Mouse (Mus musculus): ENCODE data around the gene Nup62. TPM values are rescaled to one million over a fixed set of nuclear protein-coding genes. Genes with fewer than 3 reads are reported as not detected.

Nup62 gene
- total RNA-seq, 2 experiments from 2014 or later, result 39.8 to 126 TPM

DNA sequence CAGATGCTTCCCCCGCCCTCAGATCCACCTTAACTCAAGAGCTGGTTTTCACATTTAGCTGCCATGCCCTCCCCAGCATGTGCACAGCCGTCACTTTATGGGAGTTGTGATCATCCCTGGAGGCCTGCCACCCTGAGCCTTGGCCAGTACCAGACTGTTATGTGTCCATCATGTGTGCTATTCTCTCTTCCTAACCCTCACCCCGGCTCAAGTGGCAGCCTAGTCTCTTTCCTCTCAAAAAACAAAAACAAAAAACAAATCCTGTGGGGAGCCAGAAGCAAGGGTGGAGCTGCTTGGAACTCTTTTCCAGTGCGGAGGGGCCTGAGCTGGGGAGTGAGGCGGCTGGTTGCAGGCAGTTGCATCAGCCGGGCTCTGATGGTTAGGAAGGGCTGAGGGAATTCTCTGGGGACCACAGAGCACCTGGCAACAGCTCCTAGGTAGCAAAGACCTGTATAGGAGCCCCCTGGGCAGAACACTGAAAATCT, 2.9 kb downstream of the Nup62 start:
- no peak for ATAC-seq (replicated peaks; ENCODE audit: poor library complexity)

DNA sequence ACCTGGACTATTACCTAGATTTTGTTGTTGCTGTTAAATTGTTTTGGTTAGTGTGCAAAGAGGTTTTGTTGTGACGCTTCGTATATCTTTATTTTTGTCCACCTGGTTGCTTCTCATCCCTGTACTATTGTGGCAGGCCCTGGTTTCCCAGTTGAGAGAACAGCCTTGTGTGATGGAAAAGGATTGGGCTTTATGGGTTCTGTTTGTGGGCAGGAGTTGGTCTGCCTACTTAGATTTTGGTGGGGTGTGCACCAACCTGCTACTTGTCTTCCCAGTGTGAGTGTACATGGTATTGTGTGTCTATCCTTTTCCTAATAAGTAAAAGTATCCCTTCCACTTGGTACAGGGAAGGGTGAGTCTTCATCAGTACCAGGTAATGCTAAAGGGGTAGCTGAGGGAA, 3.5 kb downstream of the Nup62 start:
- no peak for ATAC-seq (replicated peaks; ENCODE audit: poor library complexity)

DNA sequence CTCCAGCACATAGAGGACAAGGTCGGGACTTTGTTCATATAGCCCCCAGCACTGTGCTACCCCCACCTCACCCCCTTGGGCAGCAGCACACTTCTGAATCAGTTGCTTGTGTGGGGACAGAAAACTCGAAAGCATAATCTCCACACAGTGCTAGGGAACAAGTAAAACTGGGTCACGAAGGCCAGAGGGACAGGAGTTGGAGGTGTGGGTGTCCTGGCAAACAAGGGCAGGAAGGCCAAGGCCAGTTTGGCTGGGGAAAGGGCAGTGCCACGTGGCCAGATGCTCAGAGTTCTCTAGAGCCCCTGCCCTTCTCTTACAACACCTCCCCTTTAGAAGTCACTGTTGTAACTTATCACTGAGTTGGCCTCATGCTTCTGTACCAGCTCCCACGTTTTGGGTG, 4.0 kb downstream of the Nup62 start:
- no peak for ATAC-seq (replicated peaks; ENCODE audit: poor library complexity)

DNA sequence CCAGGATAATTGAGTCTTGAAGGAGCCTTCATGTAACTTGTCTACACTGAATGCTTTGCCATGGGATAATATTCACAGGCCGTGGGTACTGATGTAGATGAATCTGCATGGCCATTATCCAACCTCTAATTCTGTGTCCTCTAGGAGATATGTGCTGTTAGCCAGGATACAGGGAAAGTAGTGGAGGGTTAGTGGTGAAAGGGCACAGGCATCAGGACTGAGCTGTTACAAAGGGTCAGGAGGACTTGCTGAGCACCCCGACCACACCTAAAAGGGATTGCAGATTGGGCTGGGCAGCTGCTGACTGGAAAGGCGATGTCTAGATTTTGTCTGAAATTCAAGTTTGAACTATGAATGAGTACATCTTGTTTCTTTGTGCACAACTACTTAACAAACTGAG, 4.6 kb downstream of the Nup62 start:
- ATAC-seq (replicated peaks; ENCODE audit: poor library complexity), result no peak

DNA sequence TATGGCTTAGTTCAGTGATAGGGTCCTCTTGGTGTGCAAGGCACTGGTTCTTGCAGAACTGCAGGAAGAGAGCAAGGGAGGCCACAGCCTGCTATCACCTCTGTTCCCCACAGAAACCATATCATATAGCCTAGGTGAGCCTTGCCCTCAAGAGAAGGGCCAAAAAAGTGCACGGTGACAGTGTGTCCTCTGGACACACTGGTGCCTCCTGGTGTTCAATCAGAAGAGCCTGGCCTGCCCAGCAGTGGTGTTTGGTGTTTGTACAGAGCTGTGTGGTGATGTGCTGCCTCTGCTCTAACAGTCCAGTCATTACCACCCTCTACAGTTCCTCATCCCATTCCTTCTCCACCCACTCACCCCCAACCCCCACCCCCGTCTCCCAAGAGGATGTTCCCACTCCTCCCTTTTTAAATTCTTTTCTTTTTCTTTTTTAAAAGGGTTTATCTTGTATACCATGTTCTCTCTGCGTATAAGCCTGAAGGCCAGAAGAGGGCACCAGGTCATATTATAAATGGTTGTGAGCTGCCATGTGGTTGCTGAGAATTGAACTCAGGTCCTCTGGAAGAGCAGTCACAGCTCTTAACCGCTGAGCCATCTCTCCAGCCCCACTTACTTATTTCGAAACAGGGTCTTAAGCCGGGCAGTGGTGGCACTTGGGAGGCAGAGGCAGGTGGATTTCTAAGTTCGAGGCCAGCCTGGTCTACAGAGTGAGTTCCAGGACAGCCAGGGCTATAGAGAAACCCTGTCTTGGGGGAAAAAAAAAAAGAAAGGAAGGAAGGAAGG, 6.0 kb downstream of the Nup62 start:
- ATAC-seq (replicated peaks; ENCODE audit: poor library complexity), result peak; percentile 30; the same call in 1 of the 2 replicates

DNA sequence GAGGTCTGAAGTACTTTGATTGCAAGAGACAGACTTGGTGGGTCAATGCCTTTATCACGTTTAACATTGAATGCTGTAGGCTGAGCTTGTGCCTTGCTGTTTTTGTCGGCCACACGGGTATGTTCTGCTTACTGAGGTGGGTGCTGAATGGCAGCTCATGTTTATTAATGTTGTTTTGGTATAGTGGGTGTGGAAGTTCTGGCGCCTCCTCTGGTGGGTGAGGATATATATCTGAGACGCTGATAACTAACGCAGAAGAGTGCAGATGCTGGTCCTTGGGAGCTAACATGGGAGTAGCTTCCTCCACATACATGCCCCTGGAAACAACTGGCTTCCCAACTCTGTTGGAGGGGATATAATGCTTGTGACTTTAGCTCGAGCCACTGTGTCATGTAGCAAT, 7.5 kb downstream of the Nup62 start:
- ATAC-seq (replicated peaks; ENCODE audit: poor library complexity), result peak; percentile 42

DNA sequence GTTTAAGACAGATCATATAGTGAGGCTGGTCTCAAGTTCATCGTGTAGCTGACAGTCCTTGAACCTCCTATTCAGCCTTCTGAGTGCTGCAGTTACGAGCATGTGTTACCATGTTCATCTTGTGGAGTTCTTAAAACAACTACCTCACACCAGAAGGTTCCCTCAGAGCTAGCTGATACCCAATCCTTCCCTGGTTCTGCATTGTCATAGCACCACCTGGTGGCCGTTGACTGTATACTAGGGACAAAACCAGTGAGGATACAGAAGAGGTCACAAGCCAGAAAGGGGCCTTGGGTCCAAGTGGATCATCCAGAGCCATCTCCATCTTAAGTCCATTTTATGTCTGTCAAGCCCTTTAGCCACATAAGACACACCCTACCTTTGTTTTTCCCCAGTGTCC, 9.0 kb downstream of the Nup62 start:
- ATAC-seq (replicated peaks; ENCODE audit: poor library complexity), result peak; percentile 75

DNA sequence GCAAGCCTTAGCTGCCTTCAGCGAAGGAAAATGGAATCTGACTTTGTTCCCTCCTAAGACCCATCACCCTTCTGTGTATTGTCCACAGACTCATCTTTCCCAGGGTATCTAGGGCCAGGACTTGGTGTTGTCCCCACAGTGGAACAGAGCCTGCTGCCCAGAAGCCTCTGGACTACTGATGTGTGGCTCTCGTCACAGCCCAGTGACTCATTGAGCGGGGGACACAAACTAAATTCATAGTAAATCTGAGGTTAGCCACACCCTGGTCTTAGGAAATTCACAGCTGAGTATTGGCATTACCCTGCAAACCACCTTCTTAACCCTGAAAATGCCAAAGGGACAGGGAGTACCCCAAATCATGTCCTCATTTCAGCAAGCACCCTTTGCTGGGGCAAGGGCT, 10.9 kb downstream of the Nup62 start:
- no peak for ATAC-seq (replicated peaks; ENCODE audit: poor library complexity)

DNA sequence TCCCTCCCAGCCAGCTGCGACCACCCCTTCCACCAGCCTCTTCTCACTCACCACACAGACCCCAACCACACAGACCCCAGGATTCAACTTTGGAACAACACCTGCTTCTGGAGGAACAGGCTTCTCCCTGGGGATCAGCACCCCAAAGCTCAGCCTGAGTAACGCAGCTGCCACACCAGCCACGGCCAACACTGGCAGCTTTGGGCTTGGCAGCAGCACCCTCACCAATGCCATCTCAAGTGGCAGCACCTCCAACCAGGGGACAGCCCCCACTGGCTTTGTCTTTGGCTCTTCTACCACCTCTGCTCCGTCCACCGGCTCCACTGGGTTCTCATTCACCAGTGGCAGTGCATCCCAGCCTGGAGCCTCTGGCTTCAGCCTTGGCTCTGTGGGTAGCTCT, 12.8 kb downstream of the Nup62 start:
- no peak for ATAC-seq (replicated peaks; ENCODE audit: poor library complexity)

DNA sequence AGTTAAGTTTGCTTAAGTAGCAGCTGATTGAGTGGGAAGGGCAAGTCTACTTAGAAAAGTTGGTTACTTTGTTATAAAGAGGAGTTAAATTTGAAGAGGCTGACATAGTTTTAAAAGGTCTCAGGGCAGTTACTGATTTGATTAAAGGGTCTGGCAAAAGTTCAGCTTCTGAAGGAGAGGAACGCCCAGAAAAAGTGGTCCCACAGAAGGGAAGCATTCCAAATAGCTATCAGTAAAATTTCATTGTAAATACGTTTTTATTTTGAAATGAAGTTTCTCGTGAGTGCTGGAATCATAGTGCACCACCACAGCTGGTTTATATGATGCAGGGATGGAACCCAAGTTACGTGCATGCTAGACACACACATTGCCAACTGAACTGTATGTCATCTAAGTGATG, 16.9 kb downstream of the Nup62 start:
- no peak for ATAC-seq (replicated peaks; ENCODE audit: poor library complexity)

DNA sequence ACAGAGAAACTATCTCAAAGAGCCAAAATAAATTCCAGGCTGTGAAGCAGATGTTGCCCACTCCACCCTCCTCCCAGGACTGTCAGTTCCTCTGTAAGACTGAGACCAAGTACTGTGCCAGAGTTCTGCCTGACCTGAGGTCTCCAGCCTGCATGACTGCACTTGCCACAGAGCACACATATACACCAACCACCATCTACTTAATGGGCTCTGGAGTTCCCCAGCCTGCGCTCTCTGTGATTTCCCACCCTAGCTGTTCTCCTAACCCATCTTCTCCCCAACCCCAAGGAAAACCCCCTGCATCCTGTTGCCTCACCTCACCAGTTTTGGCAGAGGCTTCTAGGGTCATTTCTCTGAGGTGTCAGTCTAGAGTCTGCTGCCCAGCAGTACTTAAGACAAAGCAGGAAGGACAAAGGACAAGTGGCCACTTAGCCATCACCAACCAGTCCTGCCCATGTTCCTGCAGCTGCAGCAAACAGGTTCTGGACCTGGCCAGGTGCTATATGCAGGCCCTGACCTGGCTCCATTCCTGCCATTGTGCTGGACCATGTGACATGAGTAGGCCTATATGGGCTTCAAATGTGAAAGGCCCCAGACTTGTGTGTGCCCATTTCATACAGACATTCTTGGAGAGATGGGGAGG, 19.6 kb downstream of the Nup62 start:
- ATAC-seq (replicated peaks; ENCODE audit: poor library complexity), result no peak

DNA sequence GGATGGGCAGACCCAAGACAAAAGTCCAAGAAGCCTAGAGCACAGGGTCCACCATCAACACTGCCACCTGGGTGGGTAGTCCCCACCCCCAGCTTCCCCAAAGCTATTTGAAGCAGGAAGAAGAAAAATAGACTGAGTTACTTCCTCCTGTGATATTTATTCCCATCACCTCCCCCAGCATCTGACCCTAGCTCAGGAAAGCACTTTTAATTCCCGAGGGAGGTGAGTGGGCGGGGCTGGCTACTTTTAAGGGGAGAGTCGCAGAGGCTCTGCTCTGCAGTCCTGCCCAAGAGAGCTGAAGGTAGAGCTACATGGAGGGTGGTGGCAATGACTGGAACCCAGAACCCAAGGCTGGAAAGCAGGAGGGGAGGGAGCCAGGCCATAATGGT, 20.1 kb downstream of the Nup62 start:
- ATAC-seq (replicated peaks; ENCODE audit: poor library complexity), result no peak

DNA sequence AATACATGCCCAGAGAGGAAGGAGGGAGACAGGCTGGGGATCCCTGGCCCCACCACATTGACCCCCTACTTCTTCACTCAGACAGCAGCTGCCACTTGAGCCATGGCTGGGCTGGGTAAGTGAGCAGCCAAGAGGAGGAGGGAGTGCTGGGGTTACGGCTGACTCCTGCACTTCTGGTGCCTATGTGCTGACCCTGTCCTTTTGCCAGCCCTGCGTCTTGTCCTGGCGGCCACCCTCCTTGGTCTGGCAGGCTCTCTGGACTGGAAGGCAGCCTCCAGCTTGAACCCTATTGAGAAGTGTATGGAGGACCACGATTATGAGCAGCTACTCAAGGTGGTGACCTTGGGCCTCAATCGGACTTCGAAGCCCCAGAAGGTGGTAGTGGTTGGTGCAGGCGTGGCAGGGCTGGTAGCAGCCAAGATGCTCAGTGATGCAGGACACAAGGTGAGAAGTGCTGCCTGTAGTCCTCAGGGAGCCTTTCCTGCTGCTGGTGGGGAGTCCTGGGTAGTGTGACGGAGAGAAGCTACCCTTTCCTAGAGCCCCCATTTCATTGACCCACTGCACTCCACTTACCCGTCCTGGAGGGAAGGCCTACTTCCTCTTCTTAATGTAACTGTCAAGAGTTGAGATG, 20.6 kb downstream of the Nup62 start:
- no peak for ATAC-seq (replicated peaks; ENCODE audit: poor library complexity)

DNA sequence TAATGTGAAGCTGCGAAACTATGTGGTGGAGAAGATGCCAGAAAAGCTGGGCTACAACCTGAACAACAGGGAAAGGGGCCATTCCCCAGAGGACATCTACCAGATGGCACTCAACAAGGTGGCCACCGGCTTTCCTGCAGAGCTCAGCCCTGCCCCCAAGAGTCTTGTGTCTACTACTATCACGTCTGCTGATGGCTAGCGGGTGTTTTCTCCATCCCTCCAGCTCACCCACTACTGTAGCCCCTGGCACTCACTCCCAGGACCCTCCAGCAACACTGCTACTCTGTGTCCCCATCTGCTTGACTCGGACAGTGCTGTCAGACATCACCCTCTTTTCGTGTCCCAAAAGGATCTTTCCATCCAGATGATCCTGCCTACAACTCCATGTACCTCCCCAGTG, 22.2 kb downstream of the Nup62 start:
- no peak for ATAC-seq (replicated peaks; ENCODE audit: poor library complexity)

DNA sequence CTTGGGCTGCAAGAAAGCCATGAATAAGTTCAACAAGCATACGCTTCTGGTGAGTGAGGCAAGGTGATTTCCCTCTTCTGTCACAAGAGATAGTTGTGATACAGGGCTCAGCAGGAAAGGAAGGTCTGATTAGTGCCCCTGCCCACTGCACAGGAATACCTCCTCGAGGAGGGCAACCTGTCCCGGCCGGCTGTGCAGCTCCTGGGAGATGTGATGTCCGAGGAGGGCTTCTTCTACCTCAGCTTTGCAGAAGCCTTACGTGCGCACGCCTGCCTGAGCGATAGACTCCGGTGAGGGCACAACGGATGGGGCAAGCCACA, 23.2 kb downstream of the Nup62 start:
- no peak for ATAC-seq (replicated peaks; ENCODE audit: poor library complexity)

DNA sequence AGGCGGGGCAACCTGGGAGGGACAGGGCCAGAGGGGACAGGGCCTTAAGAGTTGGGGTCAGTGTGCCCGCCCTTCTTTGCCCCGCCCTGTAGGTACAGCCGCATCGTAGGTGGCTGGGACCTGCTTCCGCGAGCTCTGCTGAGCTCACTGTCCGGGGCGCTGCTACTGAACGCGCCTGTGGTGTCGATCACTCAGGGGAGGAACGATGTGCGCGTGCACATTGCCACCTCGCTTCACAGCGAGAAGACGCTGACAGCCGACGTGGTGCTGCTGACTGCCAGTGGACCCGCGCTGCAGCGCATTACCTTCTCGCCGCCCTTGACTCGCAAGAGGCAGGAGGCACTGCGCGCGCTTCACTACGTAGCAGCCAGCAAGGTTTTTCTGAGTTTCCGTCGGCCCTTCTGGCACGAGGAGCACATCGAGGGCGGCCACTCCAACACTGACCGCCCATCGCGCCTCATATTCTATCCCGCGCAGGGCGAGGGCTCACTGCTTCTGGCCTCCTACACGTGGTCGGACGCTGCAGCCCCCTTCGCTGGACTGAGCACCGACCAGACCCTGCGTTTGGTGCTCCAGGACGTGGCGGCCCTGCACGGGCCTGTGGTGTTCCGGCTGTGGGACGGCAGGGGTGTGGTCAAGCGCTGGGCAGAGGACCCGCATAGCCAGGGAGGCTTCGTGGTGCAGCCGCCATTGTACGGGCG, 23.8 kb downstream of the Nup62 start:
- ATAC-seq (replicated peaks; ENCODE audit: poor library complexity), result peak; percentile 56

DNA sequence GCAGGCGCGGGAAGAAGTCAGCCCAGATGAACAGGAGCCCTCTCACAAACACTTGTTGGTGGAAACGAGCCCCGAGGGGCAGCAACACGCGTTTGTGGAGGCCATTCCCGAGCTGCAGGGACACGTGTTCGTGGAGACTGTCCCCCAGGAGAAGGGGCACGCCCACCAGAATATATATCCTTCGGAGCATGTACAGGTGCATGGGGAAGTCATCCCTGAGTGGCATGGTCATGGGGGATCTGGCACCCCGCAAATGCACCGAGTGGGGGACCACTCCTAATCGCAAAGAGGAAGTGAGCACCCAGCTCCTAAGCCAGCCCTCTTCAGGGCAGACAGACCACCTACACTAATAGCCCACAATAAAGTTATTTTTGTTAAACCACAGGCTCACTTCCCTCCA, 24.5 kb downstream of the Nup62 start:
- ATAC-seq (replicated peaks; ENCODE audit: poor library complexity), result peak; percentile 29

DNA sequence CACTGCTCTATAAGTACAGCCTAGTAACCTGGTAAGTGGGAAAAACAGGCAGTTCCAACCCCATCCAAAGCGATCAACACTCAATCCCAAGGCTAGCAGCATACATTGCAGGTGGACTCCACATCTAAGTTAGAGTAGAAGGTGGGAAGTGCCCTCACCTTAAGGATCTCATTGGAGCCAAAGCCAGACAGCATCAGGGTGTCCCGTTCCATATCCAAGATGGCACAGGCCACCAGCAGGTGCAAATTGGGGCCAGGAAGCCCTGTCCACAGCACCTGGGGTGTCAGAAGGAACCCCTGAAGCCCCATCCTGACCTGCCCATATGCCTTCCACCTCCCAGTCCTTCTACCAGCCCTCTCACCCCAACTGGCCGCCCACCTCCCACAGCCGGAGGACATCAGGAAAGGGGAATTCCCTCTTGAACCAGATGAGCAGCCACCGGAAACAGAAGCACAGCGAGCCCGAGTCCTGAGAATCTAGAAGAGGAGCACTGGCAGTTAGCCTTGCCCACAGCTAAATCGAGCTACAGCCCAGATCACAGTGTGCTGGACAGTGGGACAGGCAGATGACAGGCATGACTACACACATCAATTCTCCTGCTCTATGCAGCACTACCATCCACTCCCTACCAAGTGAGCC, 26.1 kb downstream of the Nup62 start:
- ATAC-seq (replicated peaks; ENCODE audit: poor library complexity), result no peak

DNA sequence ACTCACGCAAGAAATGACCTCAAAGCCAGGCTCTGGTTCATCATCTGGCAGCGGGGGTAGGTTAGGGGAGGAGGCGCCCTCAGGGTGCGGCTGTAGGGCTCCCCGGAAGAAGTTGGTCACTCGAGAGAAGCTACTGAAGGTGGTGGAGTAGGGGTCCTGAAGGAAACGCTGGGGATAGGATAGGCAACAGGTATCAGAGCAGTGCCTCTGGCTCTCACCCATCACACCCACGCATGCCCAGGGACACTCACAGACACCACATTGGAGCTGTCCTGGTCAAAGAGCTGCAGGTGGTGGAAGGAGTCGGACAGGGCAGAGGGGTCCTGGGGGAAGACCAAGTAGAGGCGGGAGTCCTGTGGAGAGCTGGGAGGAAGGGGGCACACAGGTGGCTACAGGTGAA, 29.1 kb downstream of the Nup62 start:
- no peak for ATAC-seq (replicated peaks; ENCODE audit: poor library complexity)

DNA sequence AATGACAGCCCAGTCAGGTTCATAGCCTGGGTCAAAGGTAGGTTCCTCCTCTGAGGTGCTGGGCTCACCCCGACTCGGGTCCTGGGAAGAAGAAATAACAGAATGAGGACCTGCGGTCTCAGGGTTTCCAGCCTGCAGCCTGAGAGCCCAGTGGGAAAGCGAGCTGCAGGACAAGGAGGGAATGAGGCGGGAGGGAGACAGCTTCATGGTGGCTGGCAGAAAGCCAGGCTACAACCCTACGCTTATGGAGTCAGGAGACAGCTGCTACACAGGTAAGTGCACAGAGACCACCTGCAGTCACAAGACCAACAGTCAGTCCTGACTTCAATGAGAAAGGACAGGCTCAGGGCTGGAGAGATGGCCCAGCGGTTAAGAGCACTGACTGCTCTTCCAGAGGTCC, 30.9 kb downstream of the Nup62 start:
- no peak for ATAC-seq (replicated peaks; ENCODE audit: poor library complexity)

DNA sequence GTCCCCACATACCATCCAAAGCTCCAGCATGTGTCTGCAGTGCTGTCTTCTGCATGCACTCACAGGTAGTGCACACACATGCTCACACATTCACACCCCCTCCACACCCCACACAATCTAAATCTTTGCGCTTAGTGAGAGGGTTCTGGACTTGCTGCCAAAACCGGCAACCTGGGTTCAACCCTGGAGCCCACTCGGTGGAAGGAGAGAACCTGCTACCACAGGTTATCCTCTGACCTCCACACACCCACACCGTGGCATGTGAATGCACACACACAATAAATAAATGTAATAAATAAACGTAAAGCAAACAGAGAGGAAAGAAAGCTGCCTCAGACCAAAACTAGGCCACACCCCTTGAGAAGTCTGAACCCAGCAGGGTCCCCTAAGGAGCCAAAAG, 31.9 kb downstream of the Nup62 start:
- ATAC-seq (replicated peaks; ENCODE audit: poor library complexity), result no peak

Measured in megakaryocyte progenitor cell, adult 5-6 weeks (primary cell).